Mouse (Mus musculus): Measurements from ENCODE around the gene Parp14. TPM values are rescaled to one million over a fixed set of nuclear protein-coding genes. Genes with fewer than 3 reads are reported as not detected.

Gene Parp14
- polyA plus RNA-seq, 1 experiment from 2014 or later: 2.2 TPM

DNA sequence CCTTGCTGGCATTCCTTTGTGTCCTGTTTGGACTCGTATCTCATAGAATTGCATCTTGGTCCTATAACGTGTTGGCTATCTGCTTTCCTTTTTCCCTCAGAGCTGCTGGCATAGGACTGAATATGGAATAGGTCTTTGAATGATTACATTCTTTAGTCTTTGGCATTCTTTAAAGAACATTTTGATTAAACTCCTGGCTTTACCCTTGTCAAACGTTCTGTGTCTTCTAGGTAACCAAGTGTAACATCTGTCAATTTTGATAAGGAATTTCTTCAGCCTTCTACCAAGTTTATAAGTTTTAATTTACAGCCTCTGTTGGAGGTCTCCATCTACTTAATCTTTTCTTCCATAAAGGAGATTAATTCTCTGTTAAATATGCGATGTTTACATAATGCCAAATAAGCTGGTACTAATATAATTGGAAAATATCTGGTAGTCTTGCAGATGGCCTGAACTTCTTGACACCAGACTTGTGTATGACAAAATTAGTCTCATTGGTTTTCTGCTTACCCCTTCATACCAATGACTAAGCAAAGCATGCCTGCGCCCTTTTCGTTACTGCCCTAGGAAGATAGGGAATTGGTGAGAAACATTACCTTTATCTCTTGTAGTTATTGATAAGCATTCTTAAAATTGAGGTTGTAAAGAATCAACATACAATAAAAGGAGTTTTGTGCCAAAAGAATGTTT is 64.2 kb downstream of the Parp14 start:
- Histone ChIP-seq H3K36me3 (ENCODE audit: control insufficient read depth, insufficient read depth, low read length) (no peaks in the 10 kb centered on the region), H3K9ac (ENCODE audit: low read depth, low read length) (no peak overlapping the region), H3K4me2 (ENCODE audit: low read depth, low read length) (no peak overlapping the region), H3K27me3 (replicated peaks; ENCODE audit: control insufficient read depth, insufficient read depth, low read length) (no peaks in the 10 kb centered on the region), H3K4me1 (ENCODE audit: control insufficient read depth, insufficient read depth, low read length) (no peaks in the 10 kb centered on the region), H3K9me3 (ENCODE audit: control insufficient read depth, low read length) (no peaks in the 10 kb centered on the region), H3K27ac (ENCODE audit: low read length) (no peak overlapping the region), H3K4me3 (ENCODE audit: low read length) (no peak overlapping the region)
- ATAC-seq: peak; percentile 82
- 77% methylated on average over 6 of the region's 6 CpGs for WGBS

DNA sequence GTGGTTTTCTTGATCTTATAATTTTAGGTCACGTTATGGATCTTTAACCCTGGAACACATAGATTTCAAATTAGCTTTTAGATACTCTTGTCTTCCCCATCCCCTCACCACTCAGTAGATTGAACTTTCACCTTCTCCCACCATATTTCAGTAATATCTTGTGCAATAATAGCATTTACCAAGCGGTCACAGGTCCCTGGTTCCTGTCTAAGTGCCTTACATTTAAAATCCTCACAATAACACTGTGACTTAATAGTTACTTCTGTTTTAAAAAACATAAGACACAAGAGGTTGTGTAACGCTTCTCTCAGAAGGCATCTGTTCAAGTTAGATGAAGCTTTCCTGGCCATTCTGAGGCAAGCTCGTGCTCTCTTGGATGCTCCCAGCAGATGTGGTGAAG is 67.6 kb downstream of the Parp14 start:
- no peaks in the 10 kb centered on the region for H3K36me3 ChIP-seq (ENCODE audit: control insufficient read depth, insufficient read depth, low read length)
- ATAC-seq: no peak
- H3K4me1 ChIP-seq (ENCODE audit: control insufficient read depth, insufficient read depth, low read length): no peaks in the 10 kb centered on the region
- H3K4me3 ChIP-seq (ENCODE audit: low read length): no peak overlapping the region
- no peaks in the 10 kb centered on the region for H3K9me3 ChIP-seq (ENCODE audit: control insufficient read depth, low read length)
- no peak overlapping the region for H3K27ac ChIP-seq (ENCODE audit: low read length)
- H3K27me3 ChIP-seq (replicated peaks; ENCODE audit: control insufficient read depth, insufficient read depth, low read length): no peaks in the 10 kb centered on the region
- 92% methylated on average over 4 of the region's 4 CpGs for WGBS
- no peak overlapping the region for H3K9ac ChIP-seq (ENCODE audit: low read depth, low read length)
- H3K4me2 ChIP-seq (ENCODE audit: low read depth, low read length): no peak overlapping the region

DNA sequence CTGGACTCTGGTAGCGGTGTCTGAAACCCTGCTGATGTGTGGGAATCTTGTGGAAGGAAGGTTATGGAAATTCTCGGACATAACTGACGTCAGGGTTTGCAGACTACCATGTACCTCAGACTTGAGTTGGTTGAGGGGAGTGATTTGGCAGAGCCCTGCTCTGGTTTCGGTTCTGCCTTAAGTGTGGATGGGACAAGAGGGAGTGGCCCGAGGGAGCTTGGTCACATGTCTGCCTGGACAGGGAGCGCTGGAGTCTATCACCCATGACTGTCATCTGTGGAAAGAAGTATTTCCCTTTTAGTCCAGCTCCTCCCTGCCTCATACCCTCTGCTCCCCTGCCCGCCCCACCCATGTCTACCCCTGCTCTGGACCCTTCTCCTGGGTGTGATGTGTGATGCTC is 69.2 kb downstream of the Parp14 start:
- WGBS: 83% methylated on average over 7 of the region's 7 CpGs
- H3K36me3 ChIP-seq (ENCODE audit: control insufficient read depth, insufficient read depth, low read length): no peaks in the 10 kb centered on the region
- ATAC-seq: no peak
- no peak overlapping the region for H3K9ac ChIP-seq (ENCODE audit: low read depth, low read length)
- 0 out of 2 replicates have a peak, but pooled peaks cover 6% of the 10 kb centered on the region for H3K9me3 ChIP-seq (ENCODE audit: control insufficient read depth, low read length)
- no peak overlapping the region for H3K4me2 ChIP-seq (ENCODE audit: low read depth, low read length)
- H3K4me1 ChIP-seq (ENCODE audit: control insufficient read depth, insufficient read depth, low read length): no peaks in the 10 kb centered on the region
- H3K4me3 ChIP-seq (ENCODE audit: low read length): no peak overlapping the region
- H3K27me3 ChIP-seq (replicated peaks; ENCODE audit: control insufficient read depth, insufficient read depth, low read length): no peaks in the 10 kb centered on the region
- H3K27ac ChIP-seq (ENCODE audit: low read length): no peak overlapping the region

DNA sequence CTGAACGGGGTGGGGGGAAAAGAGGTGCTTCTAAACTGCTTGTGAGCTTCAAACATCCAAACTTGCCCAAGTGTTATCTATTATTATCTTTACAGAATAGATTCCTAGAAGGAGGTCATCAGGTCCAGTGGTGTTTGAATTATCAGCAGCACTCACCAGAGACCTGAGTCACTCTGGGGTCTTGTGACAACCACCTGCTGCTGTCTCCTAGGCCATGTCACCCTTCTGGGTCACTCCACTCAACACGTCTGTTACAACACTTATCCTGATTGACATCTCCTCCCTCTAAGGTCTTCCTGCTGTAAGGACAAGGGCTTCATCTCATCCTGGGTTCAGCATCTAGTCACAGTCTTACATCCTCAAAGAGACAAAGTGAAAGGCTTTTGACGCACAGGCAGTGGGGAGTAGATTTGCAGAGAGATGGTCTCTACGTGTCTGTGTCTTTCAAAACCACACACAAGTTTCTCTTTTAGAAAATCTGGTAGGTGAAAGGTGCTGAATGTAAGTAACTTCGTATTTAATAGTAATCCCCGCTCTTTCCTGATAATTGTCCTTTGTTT is 79.3 kb downstream of the Parp14 start:
- H3K9ac ChIP-seq (ENCODE audit: low read depth, low read length): no peak overlapping the region
- no peak overlapping the region for H3K27ac ChIP-seq (ENCODE audit: low read length)
- H3K9me3 ChIP-seq (ENCODE audit: control insufficient read depth, low read length): no peaks in the 10 kb centered on the region
- H3K4me3 ChIP-seq (ENCODE audit: low read length): no peak overlapping the region
- no peaks in the 10 kb centered on the region for H3K4me1 ChIP-seq (ENCODE audit: control insufficient read depth, insufficient read depth, low read length)
- WGBS: 90% methylated on average over 6 of the region's 6 CpGs
- H3K27me3 ChIP-seq (replicated peaks; ENCODE audit: control insufficient read depth, insufficient read depth, low read length): no peaks in the 10 kb centered on the region
- no peaks in the 10 kb centered on the region for H3K36me3 ChIP-seq (ENCODE audit: control insufficient read depth, insufficient read depth, low read length)
- no peak for ATAC-seq
- no peak overlapping the region for H3K4me2 ChIP-seq (ENCODE audit: low read depth, low read length)

DNA sequence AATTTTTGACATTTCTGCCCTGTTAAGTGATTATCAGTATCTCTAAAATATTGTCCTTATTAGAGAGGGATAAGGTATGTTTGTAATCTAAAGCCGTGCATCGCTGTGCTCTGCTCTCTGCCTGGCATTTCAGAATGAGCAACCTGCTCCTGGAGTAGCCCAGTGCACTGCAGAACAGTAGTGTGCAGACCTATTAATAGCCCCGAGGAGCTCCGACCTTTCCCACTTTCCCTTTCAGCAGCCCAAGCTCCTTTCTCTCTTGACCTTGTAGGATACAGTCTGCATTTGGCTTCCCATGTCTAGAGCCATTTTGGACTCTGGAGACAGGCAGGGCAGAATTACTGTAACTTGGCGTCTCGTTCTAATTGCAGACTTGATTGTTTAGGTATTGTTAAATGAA is 83.0 kb downstream of the Parp14 start:
- Histone ChIP-seq H3K4me1 (ENCODE audit: control insufficient read depth, insufficient read depth, low read length) (no peaks in the 10 kb centered on the region), H3K27ac (ENCODE audit: low read length) (no peak overlapping the region), H3K4me3 (ENCODE audit: low read length) (no peak overlapping the region), H3K4me2 (ENCODE audit: low read depth, low read length) (no peak overlapping the region), H3K27me3 (replicated peaks; ENCODE audit: control insufficient read depth, insufficient read depth, low read length) (no peaks in the 10 kb centered on the region), H3K36me3 (ENCODE audit: control insufficient read depth, insufficient read depth, low read length) (no peaks in the 10 kb centered on the region), H3K9me3 (ENCODE audit: control insufficient read depth, low read length) (no peaks in the 10 kb centered on the region), H3K9ac (ENCODE audit: low read depth, low read length) (no peak overlapping the region)
- ATAC-seq: no peak
- 87% methylated on average over 6 of the region's 6 CpGs for WGBS

DNA sequence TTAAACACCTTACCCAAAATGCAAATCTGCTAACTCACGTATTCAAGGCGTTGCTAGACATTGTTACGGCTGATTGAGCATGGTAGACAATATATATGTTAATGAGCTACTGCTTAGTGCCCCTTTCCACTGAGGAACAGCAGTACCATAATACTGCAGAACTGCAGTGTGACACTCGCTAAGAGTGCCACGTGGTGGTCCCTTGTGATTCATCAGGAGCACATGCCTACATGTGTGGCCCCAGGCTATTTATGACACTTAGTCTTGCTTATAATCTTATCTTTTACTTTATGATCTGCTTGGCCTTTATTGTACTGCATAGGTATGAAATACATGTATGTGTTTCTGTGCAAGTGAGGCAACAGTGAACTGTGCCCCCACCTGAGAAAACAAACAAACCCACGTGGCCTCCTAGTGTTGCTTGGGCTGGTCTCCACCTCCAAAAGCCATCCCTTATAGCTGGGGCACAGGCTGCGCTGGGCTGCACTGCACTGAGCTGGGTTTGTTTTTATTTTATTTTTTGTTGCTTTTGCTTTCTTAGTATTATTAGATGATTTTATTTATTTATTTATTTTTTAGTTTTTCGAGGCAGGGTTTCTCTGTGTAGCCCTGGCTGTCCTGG is 83.7 kb downstream of the Parp14 start:
- H3K27me3 ChIP-seq (replicated peaks; ENCODE audit: control insufficient read depth, insufficient read depth, low read length): no peaks in the 10 kb centered on the region
- no peak overlapping the region for H3K4me2 ChIP-seq (ENCODE audit: low read depth, low read length)
- no peak overlapping the region for H3K4me3 ChIP-seq (ENCODE audit: low read length)
- no peak overlapping the region for H3K27ac ChIP-seq (ENCODE audit: low read length)
- 71% methylated on average over 8 of the region's 8 CpGs for WGBS
- no peaks in the 10 kb centered on the region for H3K4me1 ChIP-seq (ENCODE audit: control insufficient read depth, insufficient read depth, low read length)
- no peak overlapping the region for H3K9ac ChIP-seq (ENCODE audit: low read depth, low read length)
- H3K36me3 ChIP-seq (ENCODE audit: control insufficient read depth, insufficient read depth, low read length): no peaks in the 10 kb centered on the region
- ATAC-seq: peak; percentile 87
- no peaks in the 10 kb centered on the region for H3K9me3 ChIP-seq (ENCODE audit: control insufficient read depth, low read length)

DNA sequence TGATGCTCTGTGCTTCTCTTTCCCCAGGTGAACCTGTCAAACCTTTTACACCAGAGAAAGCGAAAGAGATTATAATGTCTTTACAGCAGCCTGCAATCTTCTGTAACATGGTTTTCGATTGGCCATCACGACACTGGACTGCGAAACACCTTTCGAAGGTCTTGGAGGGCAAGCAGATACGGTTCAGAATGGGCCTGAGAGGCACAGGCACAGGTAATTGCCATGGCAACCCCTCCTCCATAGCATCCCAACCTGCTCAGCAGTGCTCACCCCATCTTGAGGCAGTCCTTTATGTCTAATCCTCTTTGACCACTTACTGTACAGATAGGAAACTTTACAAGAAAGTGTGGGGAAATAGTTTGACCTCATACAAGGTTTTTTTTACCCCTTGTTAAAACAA is 84.2 kb downstream of the Parp14 start:
- Histone ChIP-seq H3K9ac (ENCODE audit: low read depth, low read length) (no peak overlapping the region), H3K9me3 (ENCODE audit: control insufficient read depth, low read length) (no peaks in the 10 kb centered on the region), H3K36me3 (ENCODE audit: control insufficient read depth, insufficient read depth, low read length) (no peaks in the 10 kb centered on the region), H3K4me2 (ENCODE audit: low read depth, low read length) (no peak overlapping the region), H3K27me3 (replicated peaks; ENCODE audit: control insufficient read depth, insufficient read depth, low read length) (no peaks in the 10 kb centered on the region), H3K27ac (ENCODE audit: low read length) (no peak overlapping the region), H3K4me3 (ENCODE audit: low read length) (no peak overlapping the region), H3K4me1 (ENCODE audit: control insufficient read depth, insufficient read depth, low read length) (no peaks in the 10 kb centered on the region)
- WGBS: 75% methylated on average over 6 of the region's 6 CpGs
- peak; percentile 32; the same call in 1 of the 2 replicates for ATAC-seq

DNA sequence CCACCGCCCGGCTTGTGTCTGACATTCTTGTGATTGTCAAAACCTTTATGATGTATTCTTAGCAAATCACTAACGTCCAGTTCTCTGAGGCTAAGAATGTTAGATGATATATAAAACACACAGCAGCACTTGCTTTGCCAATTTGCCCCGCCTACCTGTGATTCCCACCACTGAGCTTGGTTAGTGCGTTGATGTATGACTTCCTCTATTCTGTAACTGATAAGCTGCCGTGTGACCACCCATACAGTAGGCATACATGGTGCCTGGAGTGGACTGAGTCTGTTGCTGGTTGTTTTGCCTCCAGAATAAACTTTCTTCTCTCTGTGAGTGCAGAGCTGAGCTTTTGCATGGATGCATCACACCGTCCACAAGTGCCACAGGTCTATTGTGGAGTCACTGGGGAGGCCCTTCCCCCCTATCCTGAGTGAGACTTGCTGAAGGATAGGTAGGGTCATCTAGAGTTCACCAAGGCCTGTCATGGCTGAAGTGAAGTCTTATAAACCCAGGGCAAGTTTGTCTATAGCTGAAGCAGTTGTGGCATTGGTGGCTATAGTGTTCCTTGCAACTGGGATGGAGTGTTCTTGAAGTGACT is 87.1 kb downstream of the Parp14 start:
- ATAC-seq: no peak
- no peaks in the 10 kb centered on the region for H3K27me3 ChIP-seq (replicated peaks; ENCODE audit: control insufficient read depth, insufficient read depth, low read length)
- no peak overlapping the region for H3K4me2 ChIP-seq (ENCODE audit: low read depth, low read length)
- no peaks in the 10 kb centered on the region for H3K36me3 ChIP-seq (ENCODE audit: control insufficient read depth, insufficient read depth, low read length)
- H3K9me3 ChIP-seq (ENCODE audit: control insufficient read depth, low read length): no peaks in the 10 kb centered on the region
- no peak overlapping the region for H3K27ac ChIP-seq (ENCODE audit: low read length)
- H3K9ac ChIP-seq (ENCODE audit: low read depth, low read length): no peak overlapping the region
- H3K4me3 ChIP-seq (ENCODE audit: low read length): no peak overlapping the region
- no peaks in the 10 kb centered on the region for H3K4me1 ChIP-seq (ENCODE audit: control insufficient read depth, insufficient read depth, low read length)
- WGBS: 62% methylated on average over 7 of the region's 7 CpGs

DNA sequence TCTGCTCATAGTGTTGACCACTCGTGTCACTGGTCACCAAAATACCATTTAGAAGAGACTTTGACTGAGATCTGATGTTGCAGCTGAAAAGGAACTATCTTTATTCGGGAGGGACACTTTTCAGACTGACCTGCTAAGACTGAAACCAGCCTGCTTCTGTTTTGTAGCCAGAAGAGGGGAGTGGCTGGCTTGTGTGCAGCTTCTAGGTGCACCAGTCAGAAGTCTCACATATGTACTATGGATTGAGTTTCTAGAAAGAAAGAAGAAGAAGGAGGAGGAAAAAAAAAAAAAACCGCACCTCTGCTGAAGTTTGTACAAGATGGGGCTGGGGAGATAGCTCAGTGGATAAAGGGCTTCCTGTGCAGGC is 88.2 kb downstream of the Parp14 start:
- H3K36me3 ChIP-seq (ENCODE audit: control insufficient read depth, insufficient read depth, low read length): no peaks in the 10 kb centered on the region
- H3K27ac ChIP-seq (ENCODE audit: low read length): no peak overlapping the region
- H3K9me3 ChIP-seq (ENCODE audit: control insufficient read depth, low read length): no peaks in the 10 kb centered on the region
- no peaks in the 10 kb centered on the region for H3K4me1 ChIP-seq (ENCODE audit: control insufficient read depth, insufficient read depth, low read length)
- whole genome bisulfite sequencing: 73% methylated on average over 3 of the region's 3 CpGs
- no peak overlapping the region for H3K4me2 ChIP-seq (ENCODE audit: low read depth, low read length)
- H3K9ac ChIP-seq (ENCODE audit: low read depth, low read length): no peak overlapping the region
- no peaks in the 10 kb centered on the region for H3K27me3 ChIP-seq (replicated peaks; ENCODE audit: control insufficient read depth, insufficient read depth, low read length)
- ATAC-seq: no peak
- no peak overlapping the region for H3K4me3 ChIP-seq (ENCODE audit: low read length)

Data from intestine, embryonic 16.5 days (tissue).